13 mouse cellular contexts compared by ENCODE assay signal in genomic region chr7:97262541-97262940, GRCm38 (mm10).
DNase-seq lines count a peak whose midpoint lies in the region; ATAC-seq lines count a peak whose summit lies in the region.
"Had no signal": no experiment of that assay in that cellular context is flagged by ENCODE, and none has a peak within 500 bp of the region (broad histone marks: within the 10 kb centered on the region; RNA-seq: fewer than 3 reads in every experiment).

No protein-coding gene starts in this region.

- no peak for ATAC-seq in heart, embryonic 11.5 days (replicated peaks; ENCODE audit: insufficient number of reproducible peaks, low FRiP score, low TSS enrichment)
- ATAC-seq in heart, embryonic 15.5 days (replicated peaks; ENCODE audit: insufficient number of reproducible peaks, insufficient read depth, low FRiP score, low read depth), result peak; percentile 82
- ATAC-seq in forebrain, embryonic 15.5 days (replicated peaks), result no peak

- H3K36me3 ChIP-seq in heart, embryonic 11.5 days (ENCODE audit: control insufficient read depth, insufficient read depth, low read length), result no peaks in the 10 kb centered on the region
- H3K36me3 ChIP-seq in heart, embryonic 15.5 days, result no peaks in the 10 kb centered on the region
- H3K36me3 ChIP-seq in forebrain, embryonic 15.5 days, result no peaks in the 10 kb centered on the region
- H3K36me3 ChIP-seq: hindbrain, embryonic 15.5 days; liver, embryonic 13.5 days; midbrain, embryonic 10.5 days had no signal

- no peaks in the 10 kb centered on the region for H3K27me3 ChIP-seq in heart, embryonic 11.5 days (ENCODE audit: control insufficient read depth, insufficient read depth, low read length)
- H3K27me3 ChIP-seq in heart, embryonic 15.5 days, result no peaks in the 10 kb centered on the region
- H3K27me3 ChIP-seq in forebrain, embryonic 15.5 days, result no peaks in the 10 kb centered on the region
- H3K27me3 ChIP-seq: hindbrain, embryonic 15.5 days; liver, embryonic 13.5 days had no signal

- H3K4me3 ChIP-seq in heart, embryonic 11.5 days (ENCODE audit: low read depth, low read length), result no peak overlapping the region
- H3K4me3 ChIP-seq in heart, embryonic 15.5 days, result no peak overlapping the region
- H3K4me3 ChIP-seq in forebrain, embryonic 15.5 days, result no peak overlapping the region
- H3K4me3 ChIP-seq: hindbrain, embryonic 15.5 days; liver, embryonic 13.5 days; midbrain, embryonic 10.5 days had no signal

- 61% methylated on average over 1 of the region's 1 CpGs for WGBS in heart, embryonic 11.5 days (ENCODE audit: insufficient replicate concordance)
- WGBS in heart, embryonic 15.5 days, result 22% methylated on average over 1 of the region's 1 CpGs
- WGBS in forebrain, embryonic 15.5 days, result 58% methylated on average over 1 of the region's 1 CpGs

- DNase-seq in heart, adult 18-20 months, result peak; percentile 77 to 88
- peak; percentile 66 for DNase-seq in gastrocnemius, adult 18-20 months (ENCODE audit: low spot score)
- DNase-seq in lung, postnatal 4 days, result peak; percentile 9 to 45
- no peak for DNase-seq in layer of hippocampus, adult 11-12 months (ENCODE audit: low spot score)
- no peak for DNase-seq in B cell, adult 2 months
- DNase-seq: cerebellum, adult 9-10 months; liver, embryonic 13.5 days; right cerebral cortex, adult 18-20 months had no signal

- H3K9me3 ChIP-seq in heart, embryonic 11.5 days (replicated peaks; ENCODE audit: control insufficient read depth, low read length), result no peaks in the 10 kb centered on the region
- H3K9me3 ChIP-seq in heart, embryonic 15.5 days (replicated peaks), result no peaks in the 10 kb centered on the region
- no peaks in the 10 kb centered on the region for H3K9me3 ChIP-seq in forebrain, embryonic 15.5 days
- H3K9me3 ChIP-seq: hindbrain, embryonic 15.5 days; liver, embryonic 13.5 days had no signal

- no peak overlapping the region for H3K9ac ChIP-seq in heart, embryonic 11.5 days (ENCODE audit: low read depth, low read length)
- H3K9ac ChIP-seq in heart, embryonic 15.5 days, result no peak overlapping the region
- no peak overlapping the region for H3K9ac ChIP-seq in forebrain, embryonic 15.5 days (replicated peaks)
- H3K9ac ChIP-seq: hindbrain, embryonic 15.5 days; liver, embryonic 13.5 days had no signal

- H3K27ac ChIP-seq in heart, embryonic 11.5 days (ENCODE audit: low read depth, low read length), result no peak overlapping the region
- peak overlapping the region; percentile 61 for H3K27ac ChIP-seq in heart, embryonic 15.5 days
- H3K27ac ChIP-seq in forebrain, embryonic 15.5 days (replicated peaks), result no peak overlapping the region
- H3K27ac ChIP-seq: hindbrain, embryonic 15.5 days; liver, embryonic 13.5 days; midbrain, embryonic 10.5 days had no signal

- H3K4me1 ChIP-seq in heart, embryonic 11.5 days (ENCODE audit: control insufficient read depth, insufficient read depth, low read length), result 0 out of 2 replicates have a peak, but pooled peaks cover 3% of the 10 kb centered on the region
- H3K4me1 ChIP-seq in heart, embryonic 15.5 days (replicated peaks), result no peaks in the 10 kb centered on the region
- H3K4me1 ChIP-seq in forebrain, embryonic 15.5 days, result no peaks in the 10 kb centered on the region
- H3K4me1 ChIP-seq: hindbrain, embryonic 15.5 days; liver, embryonic 13.5 days; midbrain, embryonic 10.5 days had no signal

- H3K4me2 ChIP-seq in heart, embryonic 11.5 days, result no peak overlapping the region
- H3K4me2 ChIP-seq in heart, embryonic 15.5 days, result no peak overlapping the region
- H3K4me2 ChIP-seq in forebrain, embryonic 15.5 days (replicated peaks), result no peak overlapping the region
- H3K4me2 ChIP-seq: hindbrain, embryonic 15.5 days; liver, embryonic 13.5 days had no signal

Comparison
In these comparisons a context has a peak if more than half of its experiments do, and no peak if none do; other contexts are left out.
1. DNase-seq: peak in heart, adult 18-20 months (2 of 2), gastrocnemius, adult 18-20 months (single experiment) and lung, postnatal 4 days (2 of 2); none in layer of hippocampus, adult 11-12 months (single experiment) and B cell, adult 2 months (0 of 2).